Mouse (Mus musculus) stomach, postnatal 0 days (tissue): ENCODE measurements around the gene Tmem174. TPM values are rescaled to one million over a fixed set of nuclear protein-coding genes. Genes with fewer than 3 reads are reported as not detected.

Source experiments
- ATAC-seq: fragments of 200-750 bp; cut with Nextera tagmentation; 2 replicates; pipeline ENCODE4 v1.8.0; 2017; ENCODE audit not compliant: low FRiP score, low TSS enrichment
- DNase-seq: peaks from one replicate; pipeline ENCODE4 v3.0.0-alpha.2; 2016; ENCODE audit warnings: low spot score
- H3K27ac ChIP-seq: fragments of 300-500 bp; sonication (generic); replicated peaks from 2 replicates; pipeline ENCODE4 v1.5.1; 2014; ENCODE audit warnings: mild to moderate bottlenecking, control low read depth
- H3K27me3 ChIP-seq: fragments of 300-500 bp; sonication (generic); 2 replicates; pipeline ENCODE4 v1.6.1; 2014; ENCODE audit warnings: low read length; ENCODE audit not compliant: control insufficient read depth, insufficient read depth
- H3K36me3 ChIP-seq: fragments of 300-500 bp; sonication (generic); 2 replicates; pipeline ENCODE4 v1.6.1; 2014; ENCODE audit warnings: low read length, mixed read lengths; ENCODE audit not compliant: control insufficient read depth, insufficient read depth
- H3K4me1 ChIP-seq: fragments of 300-500 bp; sonication (generic); replicated peaks from 2 replicates; pipeline ENCODE4 v1.6.1; 2014; ENCODE audit warnings: antibody characterized with exemption; ENCODE audit not compliant: control insufficient read depth, insufficient read depth
- H3K4me2 ChIP-seq: fragments of 300-500 bp; sonication (generic); replicated peaks from 2 replicates; pipeline ENCODE4 v1.6.1; 2014; ENCODE audit warnings: low read depth, mild to moderate bottlenecking, control low read depth, moderate library complexity
- H3K4me3 ChIP-seq: fragments of 300-500 bp; sonication (generic); 2 replicates; pipeline ENCODE4 v1.5.1; 2014; ENCODE audit warnings: low read depth, low read length, control low read depth
- H3K9ac ChIP-seq: fragments of 300-500 bp; sonication (generic); 2 replicates; pipeline ENCODE4 v1.6.1; 2014; ENCODE audit warnings: mild to moderate bottlenecking, low read length, control low read depth, mixed read lengths
- H3K9me3 ChIP-seq: fragments of 300-500 bp; sonication (generic); 2 replicates; pipeline ENCODE4 v1.6.1; 2016; ENCODE audit warnings: low read length; ENCODE audit not compliant: control insufficient read depth
- CTCF ChIP-seq: IDR thresholded peaks from 2 replicates; pipeline ENCODE4 v1.5.1; 2016; ENCODE audit warnings: antibody characterized with exemption, low read depth, mild to moderate bottlenecking, moderate library complexity
- EP300 ChIP-seq: optimal IDR thresholded peaks from 2 replicates; pipeline ENCODE3; 2016; ENCODE audit warnings: antibody characterized with exemption
- WGBS: fragments of 180-500 bp; shearing (Covaris S2); extraction: QIAGEN DNeasy Blood & Tissue Kit; methylation state at CpG from one replicate; pipeline ENCODE4 v1.1.7; 2014; 5-methylcytosine and 5-hydroxymethylcytosine counted together
- polyA plus RNA-seq: library from polyadenylated mRNA; unstranded; fragments of >200 nt; fragmentation: Nextera tagmentation; extraction: Ambion mirVana; gene quantifications from 2 replicates; pipeline ENCODE4 v1.2.1, GENCODE M21; 2015

Gene Tmem174
- polyA plus RNA-seq, 1 experiment from 2014 or later, result not detected

DNA sequence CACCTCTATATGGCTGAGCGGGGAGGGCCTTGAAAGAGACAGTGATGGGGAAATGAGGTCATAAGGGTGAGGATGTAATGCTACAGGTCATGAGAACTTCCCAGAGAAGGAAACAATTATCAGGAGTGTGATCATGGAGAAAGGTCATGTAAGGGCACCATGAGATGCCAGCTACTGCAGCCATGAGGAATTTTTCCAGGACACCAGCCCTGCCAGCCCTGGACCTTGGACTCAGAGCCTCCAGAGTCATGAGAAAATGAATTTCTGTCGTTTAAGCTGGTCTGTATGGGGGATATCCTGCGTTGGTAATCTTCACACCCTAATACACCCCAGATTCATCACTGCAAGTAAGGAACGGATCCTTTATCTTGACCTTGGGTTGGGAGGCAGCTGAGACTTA lies 36.7 kb upstream of the Tmem174 start:
- ATAC-seq, result no peak

DNA sequence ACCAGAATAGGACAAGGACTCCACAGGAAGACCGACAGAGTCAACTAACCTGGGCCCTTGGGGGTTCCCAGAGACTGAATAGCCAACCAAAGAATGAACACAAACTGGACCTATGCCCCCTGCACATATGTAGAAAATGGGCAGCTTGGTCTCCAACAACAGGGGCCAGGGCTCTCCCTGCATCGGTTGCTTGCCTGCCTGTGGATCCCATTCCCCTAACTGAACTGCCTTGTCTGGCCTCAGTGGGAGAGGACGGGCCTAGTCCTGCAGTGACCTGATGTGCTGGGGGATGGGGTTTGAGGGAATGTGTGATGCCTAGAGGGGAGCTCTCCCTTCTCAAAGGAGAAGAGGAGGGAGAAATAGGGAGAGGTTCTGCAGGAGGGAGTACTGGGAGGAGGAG lies 32.1 kb upstream of the Tmem174 start:
- TF ChIP-seq EP300 (no peak), CTCF (no peak)
- H3K4me2 ChIP-seq, result no peak overlapping the region
- ATAC-seq, result no peak
- H3K9ac ChIP-seq, result no peak overlapping the region
- H3K36me3 ChIP-seq, result no peaks in the 10 kb centered on the region
- DNase-seq, result no peak
- H3K4me1 ChIP-seq, result no peaks in the 10 kb centered on the region
- no peak overlapping the region for H3K4me3 ChIP-seq
- H3K27ac ChIP-seq, result no peak overlapping the region
- 86% methylated on average over 3 of the region's 3 CpGs for WGBS
- H3K27me3 ChIP-seq, result no peaks in the 10 kb centered on the region
- H3K9me3 ChIP-seq, result no peaks in the 10 kb centered on the region

More for the DNA sequence above, 36.7 kb upstream of the Tmem174 start:
- no peak for DNase-seq
- TF ChIP-seq EP300, result no peak
- no peaks in the 10 kb centered on the region for H3K27me3 ChIP-seq
- H3K36me3 ChIP-seq, result no peaks in the 10 kb centered on the region
- no peaks in the 10 kb centered on the region for H3K9me3 ChIP-seq
- no peaks in the 10 kb centered on the region for H3K4me1 ChIP-seq
- no peak overlapping the region for H3K27ac ChIP-seq
- H3K9ac ChIP-seq, result no peak overlapping the region
- WGBS, result 55% methylated on average over 4 of the region's 4 CpGs
- no peak overlapping the region for H3K4me3 ChIP-seq
- no peak overlapping the region for H3K4me2 ChIP-seq

DNA sequence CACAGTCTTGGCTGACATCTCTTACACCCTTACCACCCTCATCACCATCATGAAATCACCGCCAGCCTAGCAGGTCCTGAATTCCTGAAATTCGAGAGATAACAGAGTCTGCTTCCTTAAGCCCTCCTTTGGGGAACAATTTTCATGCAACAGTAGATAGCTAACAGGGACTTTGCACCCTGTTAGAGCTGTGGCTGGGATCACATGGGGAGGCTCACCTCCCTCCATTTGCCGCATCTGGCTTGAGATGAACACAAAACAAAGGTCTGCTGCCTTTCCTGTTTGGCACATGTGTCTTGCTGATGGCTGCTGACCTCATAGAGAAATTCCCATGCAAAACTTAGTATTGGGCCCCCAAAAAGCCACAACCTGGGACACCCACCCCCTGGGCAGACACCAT lies 30.1 kb upstream of the Tmem174 start:
- Histone ChIP-seq H3K4me1 (no peaks in the 10 kb centered on the region), H3K9me3 (no peaks in the 10 kb centered on the region), H3K27ac (no peak overlapping the region), H3K36me3 (no peaks in the 10 kb centered on the region), H3K4me2 (no peak overlapping the region), H3K4me3 (no peak overlapping the region), H3K27me3 (no peaks in the 10 kb centered on the region), H3K9ac (no peak overlapping the region)
- TF ChIP-seq EP300 (no peak), CTCF (no peak)
- DNase-seq, result no peak
- ATAC-seq, result 0 out of 2 replicates have a peak, but pooled peaks have one; percentile 29
- WGBS, result 61% methylated on average over 3 of the region's 3 CpGs

DNA sequence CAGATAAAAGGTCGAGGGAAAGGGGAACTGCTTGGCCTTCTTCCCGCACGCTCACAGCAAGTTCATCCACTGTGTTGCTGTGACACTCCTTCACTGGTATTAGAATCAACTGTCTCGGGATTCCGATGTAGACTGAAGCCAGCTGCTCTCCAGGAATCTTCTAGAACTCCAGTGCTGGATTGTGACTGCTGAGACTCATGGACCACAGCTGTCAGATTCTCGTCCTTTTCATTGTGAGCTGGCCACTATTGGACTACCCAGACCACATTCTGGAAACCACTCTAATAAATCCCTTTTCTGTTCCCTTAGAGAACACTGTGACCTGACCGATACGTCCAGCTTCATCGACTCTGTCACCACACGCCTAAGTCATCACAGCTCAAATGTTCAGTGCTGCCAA lies 28.0 kb upstream of the Tmem174 start:
- TF ChIP-seq CTCF (no peak), EP300 (no peak)
- H3K9ac ChIP-seq, result no peak overlapping the region
- H3K27me3 ChIP-seq, result no peaks in the 10 kb centered on the region
- WGBS, result 70% methylated on average over 10 of the region's 10 CpGs
- no peak overlapping the region for H3K27ac ChIP-seq
- H3K9me3 ChIP-seq, result no peaks in the 10 kb centered on the region
- ATAC-seq (no peak), DNase-seq (no peak)
- H3K36me3 ChIP-seq, result no peaks in the 10 kb centered on the region
- H3K4me3 ChIP-seq, result no peak overlapping the region
- H3K4me1 ChIP-seq, result no peaks in the 10 kb centered on the region
- no peak overlapping the region for H3K4me2 ChIP-seq

DNA sequence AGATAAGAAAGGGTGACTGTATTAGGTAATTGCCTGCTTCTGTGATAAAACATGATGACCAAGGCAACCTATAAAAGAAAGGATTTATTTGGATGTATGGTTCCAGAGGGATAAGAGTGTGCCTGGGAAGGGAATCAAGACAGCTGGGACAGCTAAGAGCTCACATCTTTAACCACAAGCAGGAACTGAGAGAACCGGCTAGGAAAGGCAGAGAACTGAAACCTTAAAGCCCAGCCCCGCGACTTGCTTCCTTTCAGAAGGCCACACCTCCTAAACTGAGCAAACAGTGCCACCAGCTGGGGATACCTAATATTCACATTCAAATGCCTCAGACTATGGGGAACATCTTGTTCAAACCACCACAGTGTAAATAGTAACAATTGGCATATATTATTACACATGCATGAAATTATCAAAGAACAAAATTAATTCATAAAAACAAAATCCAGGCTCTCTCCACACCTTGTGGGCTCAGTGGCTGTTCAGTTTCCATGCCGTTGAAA lies 25.0 kb upstream of the Tmem174 start:
- Histone ChIP-seq H3K4me1 (no peaks in the 10 kb centered on the region), H3K9ac (no peak overlapping the region), H3K27me3 (no peaks in the 10 kb centered on the region), H3K9me3 (no peaks in the 10 kb centered on the region), H3K4me2 (no peak overlapping the region), H3K36me3 (no peaks in the 10 kb centered on the region), H3K27ac (no peak overlapping the region), H3K4me3 (no peak overlapping the region)
- WGBS, result 88% methylated on average over 4 of the region's 4 CpGs
- no peak for TF ChIP-seq EP300
- TF ChIP-seq CTCF, result peak; percentile 25; the same call in 1 of the 2 replicates
- ATAC-seq, result no peak
- DNase-seq, result no peak

DNA sequence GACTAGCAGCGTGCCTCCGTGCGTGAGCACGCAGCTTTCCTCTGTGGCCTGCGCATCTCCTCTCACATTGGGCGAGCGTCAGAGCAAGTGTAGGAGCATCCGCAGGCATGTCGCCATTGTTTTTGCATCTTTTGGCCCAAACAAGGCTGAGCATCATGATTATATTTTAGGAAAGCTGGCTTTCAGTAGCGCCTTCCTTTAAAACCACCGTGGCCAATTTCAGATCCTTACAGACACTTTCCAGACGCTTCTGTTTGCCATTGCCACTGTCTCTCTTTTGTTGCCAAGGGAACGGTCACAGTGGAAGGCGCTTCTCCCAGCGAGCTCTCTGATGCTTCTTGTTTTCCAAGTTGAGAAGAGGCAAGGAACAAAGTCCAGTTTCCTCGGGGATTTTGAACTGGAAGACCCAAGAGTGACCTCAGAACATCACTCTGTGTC lies 18.8 kb upstream of the Tmem174 start:
- no peak overlapping the region for H3K27ac ChIP-seq
- ATAC-seq (no peak), DNase-seq (no peak)
- H3K4me2 ChIP-seq, result no peak overlapping the region
- H3K27me3 ChIP-seq, result no peaks in the 10 kb centered on the region
- no peak for TF ChIP-seq EP300
- TF ChIP-seq CTCF, result no peak
- H3K36me3 ChIP-seq, result no peaks in the 10 kb centered on the region
- H3K9me3 ChIP-seq, result no peaks in the 10 kb centered on the region
- H3K4me1 ChIP-seq, result 0 out of 2 replicates have a peak, but pooled peaks cover 2% of the 10 kb centered on the region
- H3K9ac ChIP-seq, result no peak overlapping the region
- WGBS, result 78% methylated on average over 16 of the region's 16 CpGs
- no peak overlapping the region for H3K4me3 ChIP-seq
